Mouse (Mus musculus) v-Abl transformed pro-B cells (cell line): Measurements from ENCODE around the gene Krtap19-4.

Experiments
- in situ Hi-C, 2 experiments: fragments of 400-800 bp; cut with MboI; formaldehyde crosslinking; loops; one replicate each; pipeline ENCODE4 v1.15.1; 2025; ENCODE audit not compliant: unreplicated experiment in 2 of 2

Gene Krtap19-4

GRCm38 (mm10) chr16:88884989-88885388 is at the start of gene Krtap19-4:
Gene Krtap19-4 (minus strand): TSS chr16:88885089.
- in situ Hi-C loops, result no loop called here

DNA sequence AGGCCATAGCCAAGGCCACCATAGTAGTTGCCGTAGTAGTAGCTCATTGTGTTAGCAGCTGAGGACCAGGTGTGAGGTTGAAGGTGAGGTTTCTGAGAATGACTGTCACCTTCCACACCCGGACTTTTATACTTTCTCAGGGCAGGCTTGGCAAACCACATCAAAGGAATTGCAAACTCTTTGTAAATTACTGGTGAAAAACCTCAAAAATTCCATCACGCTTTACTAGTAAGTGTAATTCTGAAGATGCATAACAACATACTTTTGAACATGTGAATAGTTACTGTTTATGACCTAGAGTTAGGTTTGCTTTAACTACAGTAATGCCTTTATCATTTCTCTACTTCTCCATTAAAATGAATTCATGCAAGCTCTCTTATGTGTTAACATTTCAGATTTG is 47.3 kb upstream of the Krtap19-4 start, which contains the start of gene Krtap19-9b:
Gene Krtap19-9b, minus strand, starts transcription at position 101 of the 400 bp plus-strand sequence.
- in situ Hi-C loops, result loop anchor here in 1 of 2 experiments (10.0 kb wide), 1 partner anchor 1087 kb away; no protein-coding TSS in a partner anchor

- in situ Hi-C loops, result no loop called here
These were observed 11.5 kb upstream of the Krtap19-4 start, which contains the start of gene Krtap19-5 for GRCm38 (mm10) chr16:88896357-88896756. Gene Krtap19-5 (minus strand): TSS chr16:88896457.

GRCm38 (mm10) chr16:88886870-88887269 is 2.0 kb upstream of the Krtap19-4 start:
- in situ Hi-C loops, result no loop called here

DNA sequence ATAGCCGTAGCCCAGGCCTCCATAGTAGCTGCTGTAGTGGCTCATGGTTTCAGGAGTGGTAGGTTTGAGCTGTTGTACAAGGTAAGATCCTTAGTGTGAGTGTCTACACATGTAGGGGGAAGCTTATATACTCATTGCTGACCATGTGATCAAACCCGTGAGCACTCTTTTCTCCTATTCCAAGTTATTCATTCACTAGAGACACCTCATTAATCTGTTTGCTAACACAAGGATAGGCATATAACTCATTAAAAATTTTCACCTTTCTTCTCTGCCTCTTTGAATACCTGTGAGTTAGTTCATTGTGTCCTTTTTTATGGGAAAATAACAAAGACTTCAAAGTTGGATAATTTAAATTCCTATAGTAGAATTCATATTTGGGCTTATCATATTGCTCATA is 7.0 kb downstream of the Krtap19-4 start, which contains the start of gene Krtap19-3:
Gene Krtap19-3, minus strand, starts transcription at position 101 of the 400 bp plus-strand sequence.
- in situ Hi-C loops, result no loop called here

- in situ Hi-C loops, result no loop called here
These were observed 10.7 kb downstream of the Krtap19-4 start, which contains the start of gene Krtap19-2 for GRCm38 (mm10) chr16:88874169-88874568. Gene Krtap19-2 (minus strand): TSS chr16:88874269.

DNA sequence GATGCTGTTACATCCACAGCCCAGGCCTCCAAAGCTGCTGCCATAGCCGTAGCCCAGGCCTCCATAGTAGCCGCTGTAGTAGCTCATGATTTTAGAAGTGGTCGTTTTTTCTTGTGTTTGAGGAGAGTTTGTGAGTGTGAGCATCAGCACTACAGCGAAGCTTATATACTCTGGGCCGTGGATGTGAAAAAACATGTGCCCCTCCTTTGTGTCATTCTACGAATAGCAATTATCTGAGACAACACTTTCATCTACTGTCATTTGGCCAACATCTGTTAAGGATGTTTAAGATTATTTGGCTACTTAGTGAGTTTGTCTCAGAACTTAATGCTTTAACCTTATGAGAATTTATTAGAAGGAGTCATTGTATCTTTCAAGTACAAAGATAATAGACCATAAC is 15.6 kb downstream of the Krtap19-4 start, which contains the start of gene Krtap19-1:
Gene Krtap19-1, minus strand, starts transcription at position 101 of the 400 bp plus-strand sequence.
- in situ Hi-C loops, result no loop called here

DNA sequence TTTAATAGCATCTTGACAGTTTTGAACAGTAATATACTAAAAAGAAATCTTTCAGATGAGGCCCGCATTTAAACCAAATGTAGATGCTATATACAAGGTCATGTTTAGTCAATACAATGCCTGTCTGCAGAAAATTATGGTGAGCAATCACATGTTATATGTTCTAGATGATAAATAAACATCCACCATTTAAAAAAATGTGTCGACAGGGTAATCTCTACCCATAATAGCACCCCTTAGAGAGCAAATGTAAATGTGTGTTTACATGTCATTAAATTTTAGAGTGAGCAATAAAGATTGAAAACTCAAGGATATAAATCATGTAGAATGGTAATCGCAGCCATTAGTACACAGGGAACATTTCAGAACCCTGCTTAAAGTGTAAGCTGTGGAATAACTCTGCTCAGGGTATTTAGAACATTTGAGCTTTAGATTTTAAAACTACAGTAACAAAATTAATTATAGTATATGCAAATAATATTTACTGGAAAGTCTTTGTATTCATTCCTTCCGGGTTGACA is 19.9 kb downstream of the Krtap19-4 start:
- in situ Hi-C loops, result no loop called here

DNA sequence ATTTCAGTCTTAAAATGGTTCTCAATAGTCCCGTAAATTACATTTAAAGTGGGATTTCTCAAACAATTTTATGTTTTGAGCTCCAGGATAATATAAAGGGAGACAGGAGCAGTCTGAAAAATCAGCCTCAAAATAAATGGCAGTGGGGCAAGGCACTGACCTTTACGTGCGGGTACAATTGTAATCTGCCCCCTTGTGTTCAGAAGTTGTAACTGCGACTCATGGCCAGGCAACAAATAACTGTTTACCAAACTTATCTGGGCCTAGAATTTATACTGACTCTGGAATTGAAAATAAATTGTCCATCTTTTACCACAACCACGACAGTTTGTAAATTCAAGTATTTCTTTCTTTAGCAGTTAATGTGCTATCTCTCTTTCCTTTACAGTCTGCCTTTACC is 33.4 kb downstream of the Krtap19-4 start:
- in situ Hi-C loops, result no loop called here

DNA sequence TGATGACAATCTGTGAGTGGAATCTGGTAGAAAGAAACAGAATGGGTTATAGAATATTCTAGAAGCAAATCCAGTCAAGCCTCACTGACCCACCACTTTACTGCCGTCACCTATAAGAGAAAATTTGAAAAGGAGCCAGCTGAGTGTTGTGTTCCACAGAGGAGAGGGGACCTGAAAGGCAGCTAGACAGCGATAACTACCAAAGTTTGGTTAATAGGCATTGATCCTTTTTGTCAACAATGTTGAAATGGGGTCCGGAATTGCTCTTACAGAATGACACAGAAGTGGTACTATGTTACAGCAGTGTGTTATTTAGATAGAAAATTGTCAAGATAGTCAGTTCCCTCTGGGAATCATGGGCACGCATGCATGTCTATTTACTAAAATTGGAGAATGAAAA is 36.3 kb downstream of the Krtap19-4 start:
- in situ Hi-C loops, result loop anchor here (10.0 to 25.0 kb wide), 5 partner anchors 454 to 1339 kb away; no protein-coding TSS in a partner anchor

GRCm38 (mm10) chr16:88847363-88847762 is 37.5 kb downstream of the Krtap19-4 start:
- in situ Hi-C loops, result loop anchor here (10.0 to 25.0 kb wide), 5 partner anchors 453 to 1340 kb away; no protein-coding TSS in a partner anchor
